Mouse (Mus musculus): ENCODE measurements around the gene Tcea3. TPM values are rescaled to one million over a fixed set of nuclear protein-coding genes. Genes with fewer than 3 reads are reported as not detected.

Gene Tcea3
- polyA plus RNA-seq, 1 experiment from 2014 or later = 0.57 TPM

DNA sequence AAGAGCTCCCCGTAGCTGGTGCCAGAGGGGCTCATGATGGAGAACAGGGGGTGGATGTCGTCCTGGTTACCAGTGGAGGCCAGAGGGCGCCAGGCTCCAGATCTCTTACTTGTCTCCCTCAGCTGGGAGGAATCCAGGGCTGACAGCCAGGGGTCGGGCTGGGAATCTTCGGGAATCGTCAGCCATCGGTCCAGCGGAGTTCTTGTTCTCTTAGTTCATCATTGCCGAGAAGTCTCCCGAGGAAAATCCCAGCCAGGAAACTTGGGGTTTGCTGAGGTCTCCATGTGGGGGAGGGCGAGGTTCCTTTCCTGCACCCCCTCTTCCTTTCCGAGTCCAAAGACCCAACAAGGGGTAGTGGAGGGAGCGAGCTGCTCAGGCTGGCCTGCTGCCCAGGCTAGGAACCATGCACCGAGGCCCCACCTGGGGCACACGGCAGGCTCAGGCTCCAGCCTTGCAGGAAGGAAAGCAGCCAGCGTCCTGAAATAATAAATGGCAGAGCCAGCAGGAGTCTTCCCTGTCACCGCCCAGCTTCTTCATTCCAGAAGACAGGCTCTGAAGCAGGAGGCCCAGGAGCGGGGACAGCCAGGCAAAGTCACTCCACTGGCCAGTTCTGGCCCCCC is 28.8 kb upstream of the Tcea3 start:
- no peak for ATAC-seq (replicated peaks)
- H3K9ac ChIP-seq (replicated peaks) = no peak overlapping the region
- no peaks in the 10 kb centered on the region for H3K27me3 ChIP-seq
- peak overlapping the region; percentile 17; the same call in 1 of the 2 replicates for H3K4me2 ChIP-seq (replicated peaks)
- no peaks in the 10 kb centered on the region for H3K36me3 ChIP-seq
- H3K4me3 ChIP-seq = no peak overlapping the region
- 7% methylated on average over 18 of the region's 18 CpGs for WGBS
- H3K9me3 ChIP-seq = no peaks in the 10 kb centered on the region
- H3K4me1 ChIP-seq = peaks cover 16% of the 10 kb centered on the region
- peak overlapping the region; percentile 50 for H3K27ac ChIP-seq (replicated peaks)

DNA sequence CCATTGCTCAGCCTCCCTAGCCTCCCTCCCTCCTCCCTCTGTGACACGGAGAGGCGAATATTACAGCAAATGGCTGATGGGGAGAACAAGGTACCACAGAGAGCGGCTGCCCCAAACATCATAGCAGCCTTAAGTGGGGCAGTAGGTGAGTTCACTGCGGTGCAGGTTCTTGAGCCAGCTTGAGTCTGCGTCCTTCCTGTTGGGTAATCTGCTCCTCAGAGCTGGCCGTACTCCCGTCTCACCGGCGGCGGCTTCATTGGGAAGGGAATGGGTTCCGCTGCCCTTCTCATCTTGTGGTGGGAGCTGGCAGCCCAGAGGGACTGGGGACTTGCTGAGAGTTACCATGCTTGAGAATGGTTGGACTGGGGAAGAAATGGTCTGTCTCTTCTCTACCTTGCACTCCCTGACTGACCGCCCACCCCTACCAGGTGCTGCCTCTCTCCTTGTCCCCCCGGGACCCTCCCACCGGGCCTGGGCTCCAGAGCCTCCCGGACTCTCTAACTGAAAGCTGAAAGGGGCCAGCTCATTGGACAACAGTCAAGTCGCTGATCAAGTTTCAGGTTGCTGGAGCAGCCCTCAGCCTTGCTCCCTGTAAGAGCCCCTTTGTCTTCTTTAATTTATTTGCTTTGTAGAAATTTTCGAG is 27.3 kb upstream of the Tcea3 start:
- Histone ChIP-seq H3K36me3 (no peaks in the 10 kb centered on the region), H3K4me2 (replicated peaks) (no peak overlapping the region), H3K9ac (replicated peaks) (no peak overlapping the region), H3K4me3 (no peak overlapping the region), H3K27me3 (no peaks in the 10 kb centered on the region), H3K9me3 (no peaks in the 10 kb centered on the region), H3K27ac (replicated peaks) (no peak overlapping the region), H3K4me1 (peaks cover 27% of the 10 kb centered on the region)
- WGBS = 12% methylated on average over 17 of the region's 17 CpGs
- no peak for ATAC-seq (replicated peaks)

DNA sequence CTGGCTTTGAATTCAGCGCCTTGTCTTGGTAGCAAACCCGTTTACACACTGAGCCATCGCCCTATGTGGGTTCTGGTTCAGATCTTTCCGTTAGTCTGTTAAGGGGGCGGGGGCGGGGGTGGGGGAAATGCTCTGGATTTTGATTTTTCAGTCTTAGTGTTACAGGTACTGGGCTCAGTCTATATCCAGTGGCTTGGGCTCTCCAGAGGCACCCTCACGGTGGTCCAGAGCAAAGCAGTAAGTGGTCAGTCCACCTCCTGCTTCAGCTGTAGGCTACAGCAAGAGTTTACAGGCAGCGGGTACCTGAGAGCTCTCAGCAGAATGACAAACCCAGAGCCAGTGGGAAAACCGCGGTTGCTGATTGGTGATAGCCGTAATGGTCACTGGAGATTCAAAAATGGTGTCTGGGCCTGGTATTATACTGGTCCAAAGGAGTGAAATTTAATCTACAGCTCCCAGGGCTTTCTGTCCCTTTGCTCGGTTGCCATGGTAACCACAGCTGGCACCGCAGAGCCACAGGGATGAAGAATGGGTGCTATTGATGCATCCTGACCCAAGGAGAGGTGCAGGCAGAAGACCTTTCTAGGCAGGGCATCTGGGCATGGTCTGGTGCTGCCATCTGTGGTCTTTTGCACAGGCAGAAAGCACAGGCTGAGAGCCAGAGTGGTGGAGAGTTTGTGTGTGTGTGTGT is 23.8 kb upstream of the Tcea3 start:
- Histone ChIP-seq H3K9me3 (no peaks in the 10 kb centered on the region), H3K27ac (replicated peaks) (peak overlapping the region; percentile 36), H3K27me3 (no peaks in the 10 kb centered on the region), H3K4me2 (replicated peaks) (no peak overlapping the region), H3K4me3 (no peak overlapping the region), H3K4me1 (peaks cover 20% of the 10 kb centered on the region), H3K9ac (replicated peaks) (no peak overlapping the region), H3K36me3 (no peaks in the 10 kb centered on the region)
- WGBS = 49% methylated on average over 13 of the region's 13 CpGs
- ATAC-seq (replicated peaks) = peak; percentile 85

DNA sequence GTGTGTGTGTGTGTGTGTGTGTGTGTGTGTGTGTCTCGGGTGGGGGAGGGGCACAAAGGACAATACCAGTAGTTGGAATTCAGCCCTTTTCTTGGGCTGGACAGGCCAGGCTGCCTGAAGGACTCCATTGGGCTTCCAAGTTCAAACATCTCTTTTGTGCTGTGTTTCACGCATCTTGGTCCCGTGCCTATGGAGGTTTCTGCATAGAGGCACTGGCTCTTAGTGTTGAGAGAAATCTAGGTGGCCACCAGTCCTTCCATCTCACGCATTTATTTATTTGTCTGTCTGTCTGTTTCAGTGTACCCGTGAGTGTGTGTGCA is 23.3 kb upstream of the Tcea3 start:
- Histone ChIP-seq H3K4me2 (replicated peaks) (no peak overlapping the region), H3K9ac (replicated peaks) (no peak overlapping the region), H3K9me3 (no peaks in the 10 kb centered on the region), H3K4me3 (no peak overlapping the region), H3K36me3 (no peaks in the 10 kb centered on the region), H3K27me3 (no peaks in the 10 kb centered on the region), H3K4me1 (peaks cover 16% of the 10 kb centered on the region), H3K27ac (replicated peaks) (peak overlapping the region; percentile 36)
- WGBS = 33% methylated on average over 5 of the region's 5 CpGs
- no peak for ATAC-seq (replicated peaks)

DNA sequence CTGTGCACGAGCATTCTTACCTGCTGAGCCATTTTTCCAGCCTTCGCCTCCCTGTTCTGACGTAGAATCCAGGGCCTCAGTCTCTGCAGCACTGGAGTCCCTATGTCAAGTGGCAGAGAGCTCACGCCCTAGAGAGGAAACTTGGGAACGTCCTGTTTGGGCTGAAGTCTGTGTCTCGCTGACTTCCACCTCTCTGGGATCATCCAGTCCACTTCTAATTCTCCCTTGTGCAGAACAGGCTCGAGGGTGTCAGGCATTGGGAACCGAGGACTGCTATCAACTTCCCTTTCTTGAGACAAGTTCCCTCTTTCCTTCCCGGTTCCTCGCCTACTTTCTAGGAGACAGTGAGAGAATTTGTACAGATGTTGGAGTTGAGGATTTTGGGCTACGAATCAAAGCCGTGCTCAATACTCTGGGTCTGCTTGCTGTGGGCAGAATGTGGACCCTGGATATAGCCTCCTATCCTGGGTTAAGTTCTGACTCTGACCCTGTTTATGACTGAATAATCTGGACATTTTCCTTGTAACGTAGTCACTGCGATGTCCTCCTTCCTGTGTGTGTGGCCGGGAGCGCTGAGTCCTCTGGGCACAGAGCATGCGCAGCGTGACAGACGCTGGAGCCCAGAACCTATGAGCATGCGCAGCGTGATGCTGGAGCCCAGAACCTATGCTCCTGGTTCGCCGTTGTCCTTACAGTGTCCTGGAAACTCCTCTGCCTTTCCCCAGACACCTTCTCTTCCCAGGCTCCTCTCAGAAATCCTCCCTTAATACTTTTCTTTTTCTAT is 22.7 kb upstream of the Tcea3 start:
- 83% methylated on average over 23 of the region's 23 CpGs for WGBS
- H3K9ac ChIP-seq (replicated peaks) = no peak overlapping the region

DNA sequence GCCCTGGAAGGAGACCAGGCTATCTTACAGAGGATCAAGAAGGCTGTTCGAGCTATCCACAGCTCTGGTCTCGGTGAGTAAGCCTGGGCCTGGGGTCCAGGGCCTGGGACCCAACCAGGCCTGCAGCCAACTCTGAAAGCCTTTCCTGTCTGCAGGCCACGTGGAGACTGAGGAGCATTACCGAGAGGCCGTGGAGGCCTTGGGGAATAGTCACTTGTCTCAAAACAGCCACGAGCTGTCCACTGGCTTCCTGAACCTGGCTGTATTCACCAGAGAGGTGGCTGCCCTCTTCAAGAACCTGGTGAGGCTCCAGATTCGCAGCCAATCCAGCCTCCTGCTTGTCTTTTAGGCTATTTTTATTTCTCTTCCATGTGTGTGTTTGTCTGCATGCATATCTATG is 20.1 kb upstream of the Tcea3 start:
- Histone ChIP-seq H3K9ac (replicated peaks) (no peak overlapping the region), H3K4me1 (peaks cover 16% of the 10 kb centered on the region), H3K9me3 (no peaks in the 10 kb centered on the region), H3K36me3 (no peaks in the 10 kb centered on the region), H3K27ac (replicated peaks) (no peak overlapping the region), H3K27me3 (no peaks in the 10 kb centered on the region), H3K4me3 (no peak overlapping the region), H3K4me2 (replicated peaks) (no peak overlapping the region)
- 87% methylated on average over 7 of the region's 7 CpGs for WGBS
- ATAC-seq (replicated peaks) = no peak

More for the DNA sequence above, 22.7 kb upstream of the Tcea3 start:
- no peak for ATAC-seq (replicated peaks)
- H3K9me3 ChIP-seq = no peaks in the 10 kb centered on the region
- H3K27ac ChIP-seq (replicated peaks) = peak overlapping the region; percentile 36
- no peaks in the 10 kb centered on the region for H3K36me3 ChIP-seq
- H3K4me1 ChIP-seq = peaks cover 16% of the 10 kb centered on the region
- no peak overlapping the region for H3K4me2 ChIP-seq (replicated peaks)
- no peak overlapping the region for H3K4me3 ChIP-seq
- H3K27me3 ChIP-seq = no peaks in the 10 kb centered on the region

DNA sequence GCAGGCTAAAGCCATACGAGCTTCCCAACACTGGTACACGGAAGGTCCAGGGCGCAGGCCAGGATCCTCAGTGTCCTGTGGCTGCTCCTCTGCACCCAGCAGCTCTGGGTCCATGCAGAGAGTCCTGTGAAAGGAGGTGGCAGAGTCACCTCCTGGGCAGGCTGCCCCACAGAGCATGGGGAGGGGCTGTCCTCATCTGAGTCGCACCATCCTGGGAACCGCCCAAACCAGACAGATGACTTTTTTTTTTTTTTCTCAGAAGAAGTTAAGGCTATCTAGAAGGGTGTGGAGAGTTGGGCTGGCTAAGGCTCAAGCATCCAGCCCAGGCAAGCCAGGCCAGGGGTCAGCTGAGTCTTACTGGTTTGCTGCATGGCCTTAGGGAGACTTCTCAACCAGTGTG is 18.9 kb upstream of the Tcea3 start:
- 87% methylated on average over 5 of the region's 5 CpGs for WGBS
- Histone ChIP-seq H3K36me3 (no peaks in the 10 kb centered on the region), H3K4me3 (no peak overlapping the region), H3K4me1 (peaks cover 11% of the 10 kb centered on the region), H3K27ac (replicated peaks) (no peak overlapping the region), H3K9ac (replicated peaks) (no peak overlapping the region), H3K4me2 (replicated peaks) (no peak overlapping the region), H3K27me3 (no peaks in the 10 kb centered on the region), H3K9me3 (no peaks in the 10 kb centered on the region)
- no peak for ATAC-seq (replicated peaks)

DNA sequence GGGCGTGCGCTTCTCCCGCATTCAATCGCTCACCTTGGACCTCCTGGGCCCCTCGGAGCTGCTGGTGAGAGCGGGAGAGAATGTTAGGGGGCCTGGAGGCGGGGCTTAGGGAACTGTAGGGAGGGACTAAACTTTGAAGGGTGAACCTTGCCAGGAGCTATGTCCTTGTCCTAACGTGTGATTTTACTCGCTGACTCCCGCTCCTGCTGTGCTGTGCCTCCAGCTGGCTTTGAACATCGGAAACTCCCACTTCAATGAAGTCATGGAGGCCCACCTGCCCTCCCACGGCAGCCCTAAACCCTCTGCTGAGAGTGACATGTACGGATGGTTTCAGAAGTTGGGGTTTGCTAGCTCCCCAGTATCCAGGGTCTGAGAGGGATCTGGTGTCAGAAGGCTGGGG is 8.9 kb upstream of the Tcea3 start:
- H3K27me3 ChIP-seq = peaks cover 11% of the 10 kb centered on the region
- no peak overlapping the region for H3K4me2 ChIP-seq (replicated peaks)
- WGBS = 28% methylated on average over 13 of the region's 13 CpGs
- H3K9ac ChIP-seq (replicated peaks) = no peak overlapping the region
- no peak overlapping the region for H3K4me3 ChIP-seq
- H3K36me3 ChIP-seq = no peaks in the 10 kb centered on the region
- H3K9me3 ChIP-seq = no peaks in the 10 kb centered on the region
- no peak overlapping the region for H3K27ac ChIP-seq (replicated peaks)
- 0 out of 2 replicates have a peak, but pooled peaks cover 6% of the 10 kb centered on the region for H3K4me1 ChIP-seq
- ATAC-seq (replicated peaks) = no peak

DNA sequence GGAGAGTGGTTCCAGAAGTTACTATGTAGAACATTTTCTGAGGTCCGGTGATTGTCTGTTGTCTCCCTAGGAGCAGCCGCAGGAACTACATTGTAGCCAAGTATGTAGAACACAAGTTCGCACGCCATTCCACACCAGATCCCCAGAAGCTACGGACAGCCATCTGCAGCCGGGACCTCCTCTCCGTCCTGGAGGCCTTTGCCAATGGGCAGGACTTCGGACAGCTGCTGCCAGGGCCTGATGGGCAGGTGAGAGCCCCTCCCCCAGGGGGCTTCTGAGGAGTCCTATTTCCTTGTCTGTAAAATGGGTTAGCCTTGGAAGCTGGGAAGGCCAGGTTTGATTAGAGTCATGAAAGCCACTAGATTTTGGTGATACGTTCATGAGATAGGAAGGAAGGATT is 8.4 kb upstream of the Tcea3 start:
- no peaks in the 10 kb centered on the region for H3K36me3 ChIP-seq
- H3K9ac ChIP-seq (replicated peaks) = no peak overlapping the region
- H3K4me2 ChIP-seq (replicated peaks) = no peak overlapping the region
- no peaks in the 10 kb centered on the region for H3K9me3 ChIP-seq
- H3K27ac ChIP-seq (replicated peaks) = no peak overlapping the region
- 73% methylated on average over 9 of the region's 9 CpGs for WGBS
- no peak for ATAC-seq (replicated peaks)
- peaks cover 11% of the 10 kb centered on the region for H3K27me3 ChIP-seq
- H3K4me3 ChIP-seq = no peak overlapping the region
- H3K4me1 ChIP-seq = 0 out of 2 replicates have a peak, but pooled peaks cover 6% of the 10 kb centered on the region

DNA sequence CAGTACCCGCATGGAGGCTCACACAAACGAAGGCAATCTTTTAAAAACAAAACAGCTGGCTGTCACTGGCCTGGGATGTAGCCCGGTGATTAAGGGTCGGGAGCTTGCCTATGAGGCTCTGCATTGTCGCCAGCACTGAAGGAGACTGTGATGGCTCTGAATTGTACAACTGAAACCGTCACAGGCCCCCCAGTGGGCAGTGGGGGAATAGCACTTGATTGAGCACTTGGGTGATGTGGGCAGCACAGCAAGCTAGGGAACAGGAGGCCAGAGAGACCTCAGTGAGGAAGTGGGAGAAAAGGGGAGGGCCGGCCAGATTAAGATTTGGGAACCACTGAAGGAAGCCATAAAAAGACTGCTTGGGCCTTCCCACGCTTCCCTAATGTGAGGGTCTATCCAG is 7.9 kb upstream of the Tcea3 start:
- WGBS = 19% methylated on average over 8 of the region's 8 CpGs
- no peak for ATAC-seq (replicated peaks)
- Histone ChIP-seq H3K27me3 (peaks cover 12% of the 10 kb centered on the region), H3K36me3 (no peaks in the 10 kb centered on the region), H3K9me3 (no peaks in the 10 kb centered on the region), H3K27ac (replicated peaks) (no peak overlapping the region), H3K9ac (replicated peaks) (no peak overlapping the region), H3K4me2 (replicated peaks) (no peak overlapping the region), H3K4me1 (0 out of 2 replicates have a peak, but pooled peaks cover 6% of the 10 kb centered on the region), H3K4me3 (no peak overlapping the region)

DNA sequence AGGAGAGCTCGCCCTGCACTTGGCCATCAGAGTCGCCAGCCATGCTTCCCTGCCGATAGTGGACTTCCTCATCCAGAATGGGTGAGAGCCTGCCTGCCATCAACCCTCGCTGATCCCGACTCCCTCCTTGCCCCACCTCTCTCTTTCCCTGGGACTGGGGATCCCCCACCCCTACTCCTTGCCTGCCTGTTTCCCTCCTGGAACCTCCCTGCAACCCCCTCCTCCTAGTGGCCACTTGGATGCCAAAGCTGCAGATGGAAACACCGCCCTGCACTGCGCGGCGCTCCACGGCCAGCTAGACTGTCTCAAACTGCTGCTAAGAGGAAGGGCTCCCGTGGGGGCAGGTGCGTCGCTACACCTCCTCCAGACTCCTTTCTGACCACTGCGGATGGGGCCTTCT is 7.4 kb upstream of the Tcea3 start:
- H3K9ac ChIP-seq (replicated peaks) = no peak overlapping the region
- WGBS = 72% methylated on average over 14 of the region's 14 CpGs
- 0 out of 2 replicates have a peak, but pooled peaks cover 6% of the 10 kb centered on the region for H3K4me1 ChIP-seq
- H3K27ac ChIP-seq (replicated peaks) = no peak overlapping the region
- no peak for ATAC-seq (replicated peaks)
- no peak overlapping the region for H3K4me3 ChIP-seq
- H3K27me3 ChIP-seq = peaks cover 16% of the 10 kb centered on the region
- H3K9me3 ChIP-seq = no peaks in the 10 kb centered on the region
- no peaks in the 10 kb centered on the region for H3K36me3 ChIP-seq
- H3K4me2 ChIP-seq (replicated peaks) = no peak overlapping the region

DNA sequence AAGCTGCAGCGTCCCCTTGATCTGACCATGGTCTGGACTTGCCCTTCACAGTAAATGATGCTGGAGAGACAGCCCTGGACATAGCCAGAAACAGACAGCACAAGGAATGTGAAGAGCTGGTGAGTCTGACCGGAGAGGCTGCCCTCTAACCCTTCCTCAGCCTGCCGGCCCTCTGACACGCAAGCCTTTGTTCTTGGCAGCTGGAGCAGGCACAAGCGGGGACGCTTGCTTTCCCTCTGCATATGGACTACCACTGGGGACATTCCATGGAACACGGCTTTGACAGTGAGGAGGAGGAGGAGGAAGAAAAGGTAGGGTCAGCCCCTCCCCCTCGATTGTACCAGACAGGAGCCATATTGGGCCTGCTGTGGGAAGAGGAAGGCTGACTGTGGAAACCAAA is 6.6 kb upstream of the Tcea3 start:
- 0 out of 2 replicates have a peak, but pooled peaks cover 6% of the 10 kb centered on the region for H3K4me1 ChIP-seq
- no peak overlapping the region for H3K27ac ChIP-seq (replicated peaks)
- H3K4me2 ChIP-seq (replicated peaks) = no peak overlapping the region
- 37% methylated on average over 8 of the region's 8 CpGs for WGBS
- no peaks in the 10 kb centered on the region for H3K36me3 ChIP-seq
- no peaks in the 10 kb centered on the region for H3K9me3 ChIP-seq
- ATAC-seq (replicated peaks) = no peak
- peaks cover 21% of the 10 kb centered on the region for H3K27me3 ChIP-seq
- no peak overlapping the region for H3K9ac ChIP-seq (replicated peaks)
- H3K4me3 ChIP-seq = no peak overlapping the region

Measured in forebrain, embryonic 15.5 days (tissue).